Mouse (Mus musculus) kidney, embryonic 16.5 days (tissue): Measurements from ENCODE around the gene Hsp90aa1. TPM values are rescaled to one million over a fixed set of nuclear protein-coding genes. Genes with fewer than 3 reads are reported as not detected.
"Not testable (repeated sequence)": the region's sequence is repeated elsewhere in the genome, so short reads cannot be mapped to it uniquely, and the experiment has no call there.

ENCODE experiments used
- ATAC-seq: fragments of 200-750 bp; cut with Nextera tagmentation; 2 replicates; pipeline ENCODE4 v1.8.0; 2017; ENCODE audit warnings: moderate TSS enrichment; ENCODE audit not compliant: low FRiP score, low TSS enrichment
- H3K27ac ChIP-seq: fragments of 300-500 bp; sonication (generic); 2 replicates; pipeline ENCODE4 v1.5.1; 2014; ENCODE audit warnings: low read length
- H3K27me3 ChIP-seq: fragments of 300-500 bp; sonication (generic); 2 replicates; pipeline ENCODE4 v1.6.1; 2014; ENCODE audit warnings: low read length, control low read depth, mixed read lengths; ENCODE audit not compliant: insufficient read depth
- H3K36me3 ChIP-seq: fragments of 300-500 bp; sonication (generic); 2 replicates; pipeline ENCODE4 v1.6.1; 2014; ENCODE audit warnings: low read length, control low read depth, mixed read lengths; ENCODE audit not compliant: insufficient read depth
- H3K4me1 ChIP-seq: fragments of 300-500 bp; sonication (generic); 2 replicates; pipeline ENCODE4 v1.6.1; 2014; ENCODE audit warnings: low read length, control low read depth, mixed read lengths; ENCODE audit not compliant: insufficient read depth
- H3K4me2 ChIP-seq: fragments of 300-500 bp; sonication (generic); replicated peaks from 2 replicates; pipeline ENCODE4 v1.6.1; 2014; ENCODE audit warnings: low read depth, low read length
- H3K4me3 ChIP-seq: fragments of 300-500 bp; sonication (generic); 2 replicates; pipeline ENCODE4 v1.5.1; 2014; ENCODE audit warnings: mild to moderate bottlenecking, low read length
- H3K9ac ChIP-seq: fragments of 300-500 bp; sonication (generic); replicated peaks from 2 replicates; pipeline ENCODE4 v1.6.1; 2014; ENCODE audit warnings: low read length
- H3K9me3 ChIP-seq: fragments of 300-500 bp; sonication (generic); 2 replicates; pipeline ENCODE4 v1.6.1; 2016; ENCODE audit warnings: low read length, control low read depth
- WGBS: fragments of 180-500 bp; shearing (Covaris S2); extraction: QIAGEN DNeasy Blood & Tissue Kit; methylation state at CpG from one replicate; pipeline ENCODE4 v1.1.7; 2014; 5-methylcytosine and 5-hydroxymethylcytosine counted together
- polyA plus RNA-seq: library from polyadenylated mRNA; unstranded; fragments of >200 nt; fragmentation: Nextera tagmentation; extraction: Ambion mirVana; gene quantifications from 2 replicates; pipeline ENCODE4 v1.2.1, GENCODE M21; 2015

Hsp90aa1 gene
- polyA plus RNA-seq, 1 experiment from 2014 or later, result 843 TPM

GRCm38 (mm10) chr12:110689919-110690643 lies 12.4 kb downstream of the Hsp90aa1 start:
- Histone ChIP-seq H3K36me3 (peaks cover 50% of the 10 kb centered on the region), H3K9ac (no peak overlapping the region), H3K9me3 (no peaks in the 10 kb centered on the region), H3K4me3 (no peak overlapping the region), H3K27ac (no peak overlapping the region), H3K4me1 (peaks cover 9% of the 10 kb centered on the region), H3K4me2 (no peak overlapping the region), H3K27me3 (no peaks in the 10 kb centered on the region)
- ATAC-seq, result no peak
- WGBS, result 93% methylated on average over 6 of the region's 6 CpGs

GRCm38 (mm10) chr12:110688921-110689320 lies 13.6 kb downstream of the Hsp90aa1 start:
- peaks cover 43% of the 10 kb centered on the region for H3K36me3 ChIP-seq
- 92% methylated on average over 3 of the region's 3 CpGs for WGBS
- not testable (repeated sequence) for H3K4me3 ChIP-seq, H3K4me2 ChIP-seq, ATAC-seq, H3K27me3 ChIP-seq, H3K4me1 ChIP-seq, H3K9ac ChIP-seq, H3K27ac ChIP-seq, H3K9me3 ChIP-seq

- no peak overlapping the region for H3K4me3 ChIP-seq
- H3K36me3 ChIP-seq, result peaks cover 40% of the 10 kb centered on the region
- no peak overlapping the region for H3K9ac ChIP-seq
- H3K27me3 ChIP-seq, result no peaks in the 10 kb centered on the region
- WGBS, result 66% methylated on average over 12 of the region's 12 CpGs
- H3K4me2 ChIP-seq, result no peak overlapping the region
- no peaks in the 10 kb centered on the region for H3K9me3 ChIP-seq
- H3K4me1 ChIP-seq, result no peaks in the 10 kb centered on the region
- peak; percentile 74 for ATAC-seq
- peak overlapping the region; percentile 7; the same call in 1 of the 2 replicates for H3K27ac ChIP-seq
Measured at GRCm38 (mm10) chr12:110687894-110688734, 14.4 kb downstream of the Hsp90aa1 start.

GRCm38 (mm10) chr12:110683580-110683979 lies 18.9 kb downstream of the Hsp90aa1 start:
- Histone ChIP-seq H3K9ac (no peak overlapping the region), H3K4me1 (no peaks in the 10 kb centered on the region), H3K9me3 (no peaks in the 10 kb centered on the region), H3K36me3 (peaks cover 8% of the 10 kb centered on the region), H3K27me3 (no peaks in the 10 kb centered on the region), H3K4me3 (no peak overlapping the region), H3K27ac (no peak overlapping the region), H3K4me2 (no peak overlapping the region)
- whole genome bisulfite sequencing, result no CpG with 5 or more reads among the region's 1 CpGs
- no peak for ATAC-seq

- ATAC-seq, result no peak
Measured at GRCm38 (mm10) chr12:110682561-110683299, 19.8 kb downstream of the Hsp90aa1 start, which contains the start of gene 1700001K19Rik. 1700001K19Rik (minus strand) TSS chr12:110682619.

GRCm38 (mm10) chr12:110681878-110682277 lies 20.6 kb downstream of the Hsp90aa1 start:
- no peaks in the 10 kb centered on the region for H3K27me3 ChIP-seq
- H3K4me1 ChIP-seq, result no peaks in the 10 kb centered on the region
- H3K4me2 ChIP-seq, result no peak overlapping the region
- WGBS, result 64% methylated on average over 3 of the region's 3 CpGs
- no peaks in the 10 kb centered on the region for H3K9me3 ChIP-seq
- no peak for ATAC-seq
- no peak overlapping the region for H3K4me3 ChIP-seq
- peaks cover 4% of the 10 kb centered on the region for H3K36me3 ChIP-seq
- H3K9ac ChIP-seq, result no peak overlapping the region
- no peak overlapping the region for H3K27ac ChIP-seq

More at GRCm38 (mm10) chr12:110682561-110683299, 19.8 kb downstream of the Hsp90aa1 start, which contains the start of gene 1700001K19Rik:
- Histone ChIP-seq H3K9me3 (no peaks in the 10 kb centered on the region), H3K9ac (no peak within 1 kb of the TSS), H3K27me3 (no peaks in the 10 kb centered on the region), H3K27ac (no peak within 1 kb of the TSS), H3K4me3 (no peak within 1 kb of the TSS), H3K4me2 (no peak within 1 kb of the TSS), H3K4me1 (no peaks in the 10 kb centered on the region), H3K36me3 (peaks cover 8% of the 10 kb centered on the region)
- WGBS, result 80% methylated on average over 9 of the region's 9 CpGs

- Histone ChIP-seq H3K36me3 (0 out of 2 replicates have a peak, but pooled peaks cover 4% of the 10 kb centered on the region), H3K4me2 (no peak overlapping the region), H3K9ac (no peak overlapping the region), H3K4me3 (no peak overlapping the region), H3K27ac (no peak overlapping the region), H3K9me3 (no peaks in the 10 kb centered on the region), H3K4me1 (no peaks in the 10 kb centered on the region), H3K27me3 (no peaks in the 10 kb centered on the region)
- 37% methylated on average over 7 of the region's 7 CpGs for WGBS
- no peak for ATAC-seq
Measured at GRCm38 (mm10) chr12:110681191-110681590, 21.3 kb downstream of the Hsp90aa1 start.

GRCm38 (mm10) chr12:110674243-110674642 lies 28.3 kb downstream of the Hsp90aa1 start:
- 54% methylated on average over 5 of the region's 5 CpGs for WGBS
- ATAC-seq, result no peak
- Histone ChIP-seq H3K9me3 (no peaks in the 10 kb centered on the region), H3K4me1 (no peaks in the 10 kb centered on the region), H3K4me3 (no peak overlapping the region), H3K4me2 (no peak overlapping the region), H3K36me3 (0 out of 2 replicates have a peak, but pooled peaks cover 6% of the 10 kb centered on the region), H3K27ac (no peak overlapping the region), H3K9ac (no peak overlapping the region), H3K27me3 (no peaks in the 10 kb centered on the region)

GRCm38 (mm10) chr12:110667466-110668077 lies 35.0 kb downstream of the Hsp90aa1 start:
- Histone ChIP-seq H3K9ac (no peak overlapping the region), H3K4me2 (no peak overlapping the region), H3K36me3 (peaks cover 69% of the 10 kb centered on the region), H3K9me3 (no peaks in the 10 kb centered on the region), H3K27ac (no peak overlapping the region), H3K4me1 (no peaks in the 10 kb centered on the region), H3K27me3 (no peaks in the 10 kb centered on the region), H3K4me3 (no peak overlapping the region)
- WGBS, result 91% methylated on average over 13 of the region's 13 CpGs
- no peak for ATAC-seq
